Mouse (Mus musculus) erythroblast, embryonic 14.5 days (primary cell): ENCODE data around the gene Frmd4b.

Experiments
- GATA1 ChIP-seq: IDR thresholded peaks from 2 replicates; pipeline ENCODE4 v1.6.1; 2012; ENCODE audit warnings: low read length, inconsistent platforms, mixed read lengths
- TAL1 ChIP-seq: IDR thresholded peaks from 3 replicates; pipeline ENCODE4 v1.6.1; 2012; ENCODE audit warnings: low read length, inconsistent platforms, mixed read lengths

DNA sequence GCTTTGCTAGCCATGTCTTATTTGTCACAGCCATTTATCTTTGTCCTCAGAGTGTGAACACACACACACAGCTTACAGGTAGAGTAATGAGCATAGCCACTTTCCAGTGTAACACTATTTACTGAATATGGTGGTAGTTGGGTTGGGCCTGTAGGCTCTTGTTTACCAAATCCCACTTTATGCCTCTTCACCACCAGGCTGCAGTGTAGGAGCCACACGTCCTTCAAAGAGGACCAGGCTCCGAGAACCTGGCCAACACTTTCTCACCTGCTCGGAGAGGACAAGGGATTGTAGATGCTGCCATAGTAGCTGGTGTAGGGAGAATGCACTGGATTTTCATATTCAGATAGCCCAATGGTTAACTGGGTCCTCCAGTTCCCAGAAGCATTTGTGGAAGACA lies 325.2 kb downstream of the Frmd4b start:
- TF ChIP-seq GATA1 = no peak
- TF ChIP-seq TAL1 = no peak
